Mouse (Mus musculus) v-Abl transformed pro-B cells (cell line): ENCODE measurements around the gene Rbms1.

Source experiments
- in situ Hi-C, 2 experiments: fragments of 400-800 bp; cut with MboI; formaldehyde crosslinking; loops; one replicate each; pipeline ENCODE4 v1.15.1; 2025; ENCODE audit not compliant: unreplicated experiment in 2 of 2

Rbms1 gene

DNA sequence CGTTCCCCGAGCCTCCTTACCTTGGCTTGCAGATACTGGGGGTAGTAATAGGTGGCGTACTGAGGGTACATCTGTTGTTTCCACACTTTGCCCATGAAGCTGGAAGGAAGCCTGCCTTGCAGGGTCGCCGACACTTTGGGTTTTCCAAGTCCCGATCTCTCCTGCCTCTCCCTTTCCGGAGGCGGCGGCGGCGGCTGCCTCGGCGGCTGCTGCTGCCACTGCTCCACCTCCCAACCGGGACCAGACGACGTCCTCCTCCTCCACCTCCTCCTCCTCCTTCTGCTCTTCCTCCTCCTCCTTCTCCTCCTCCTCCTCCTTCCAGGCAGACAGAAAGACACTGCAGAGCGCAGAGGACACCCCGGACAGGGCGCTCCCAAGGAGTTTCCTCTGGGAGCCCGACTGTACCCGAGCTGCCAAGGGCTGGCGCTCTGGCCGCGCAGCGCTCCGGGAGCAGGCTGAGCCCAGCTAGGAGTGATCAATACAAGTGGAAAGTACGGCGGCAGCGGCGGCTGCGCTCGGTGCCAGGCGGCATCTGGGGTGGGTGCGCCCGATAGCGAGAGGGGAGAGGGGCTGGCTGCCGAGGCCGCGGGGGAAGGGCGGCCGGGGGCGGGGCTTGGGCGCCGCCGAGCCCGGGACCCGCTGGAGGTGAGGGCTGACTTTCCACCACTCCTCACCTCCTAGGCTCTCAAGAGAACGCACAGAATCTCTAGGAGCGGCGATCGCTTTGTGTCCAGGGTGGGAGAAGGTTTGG lies at the start of gene Rbms1:
Gene Rbms1 (minus strand): TSS at position 522 of the 751 bp plus-strand sequence.
- in situ Hi-C loops, result no loop called here

DNA sequence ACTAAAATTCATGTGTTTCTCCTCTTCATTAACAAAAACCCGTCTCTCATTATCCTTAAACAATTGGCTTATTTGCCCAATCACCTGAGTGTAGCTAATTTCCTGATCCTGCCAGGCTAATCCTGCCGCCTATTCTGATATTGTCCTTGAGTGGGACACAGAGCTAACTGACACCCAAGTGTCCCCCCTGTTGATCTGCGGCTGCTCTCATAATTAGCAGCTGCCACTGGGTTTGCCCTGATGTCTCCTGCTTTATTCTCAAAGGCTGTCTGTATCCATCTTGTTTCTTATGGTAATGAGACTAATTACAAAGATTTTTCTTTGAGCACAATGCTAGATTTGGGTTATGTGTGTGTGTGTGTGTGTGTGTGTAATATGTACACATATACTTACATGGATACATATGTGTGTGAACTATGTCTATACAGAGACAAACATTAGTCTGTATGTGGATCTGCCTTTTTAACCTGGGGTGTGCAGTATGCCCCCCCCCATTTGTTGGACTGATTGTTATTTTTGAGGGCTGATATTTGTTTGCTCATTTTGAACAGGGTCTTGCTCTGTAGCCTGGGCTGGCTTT lies 49.3 kb upstream of the Rbms1 start:
- in situ Hi-C loops, result no loop called here

DNA sequence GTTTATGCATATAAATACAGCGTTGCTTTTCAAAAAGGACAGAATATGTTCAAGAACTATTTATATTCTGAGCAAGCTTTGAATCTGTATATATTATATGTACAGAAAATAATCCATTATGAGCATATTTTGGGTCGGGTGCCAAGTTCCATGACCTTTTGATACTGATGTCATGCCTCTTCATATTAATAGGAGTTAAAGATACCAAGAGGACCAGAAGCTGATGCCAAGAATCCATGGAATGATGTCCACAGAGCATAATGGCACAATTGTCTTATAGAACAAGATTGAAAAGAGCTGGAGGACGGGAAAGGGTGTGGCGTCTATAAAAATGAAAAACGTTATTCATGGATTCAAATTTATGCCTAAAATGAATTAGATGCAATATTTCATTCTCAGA lies 23.3 kb upstream of the Rbms1 start:
- in situ Hi-C loops, result no loop called here

DNA sequence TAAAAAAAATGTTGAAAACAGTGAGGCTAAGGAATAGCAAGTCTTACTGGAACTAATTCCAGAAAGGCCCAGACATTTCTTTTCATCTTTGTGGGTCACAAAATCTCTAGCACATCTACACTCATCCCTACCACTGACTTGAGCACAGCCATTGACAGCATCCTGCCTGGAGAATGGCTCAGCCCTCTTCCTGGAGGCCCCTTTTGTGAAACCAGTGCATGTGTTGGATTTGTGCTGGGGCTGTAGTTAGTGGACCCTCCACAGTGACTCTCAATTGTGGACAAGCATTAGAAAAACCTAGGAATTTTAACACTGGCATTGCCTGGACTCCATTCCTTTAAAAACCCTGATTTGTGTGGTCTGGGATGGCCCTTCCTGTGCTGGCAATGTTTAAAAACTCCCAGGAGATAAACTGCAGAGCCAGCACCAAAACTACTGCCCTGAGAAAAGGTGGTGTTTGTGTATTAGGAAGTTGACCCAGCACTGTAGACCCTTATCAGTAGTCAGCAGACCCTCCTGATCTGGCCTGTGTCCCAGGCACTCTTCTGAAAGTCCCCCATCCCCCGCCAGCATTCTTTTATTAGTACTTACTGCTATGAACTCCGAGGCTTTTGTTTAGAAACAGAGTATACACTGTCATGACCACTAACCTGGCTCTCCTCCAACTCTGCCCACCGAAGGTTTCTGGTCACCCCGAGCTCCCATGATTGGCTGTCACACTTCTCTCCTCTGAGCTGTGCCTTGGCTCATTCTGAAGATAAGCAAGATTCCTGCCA lies 15.7 kb upstream of the Rbms1 start:
- in situ Hi-C loops, result no loop called here

DNA sequence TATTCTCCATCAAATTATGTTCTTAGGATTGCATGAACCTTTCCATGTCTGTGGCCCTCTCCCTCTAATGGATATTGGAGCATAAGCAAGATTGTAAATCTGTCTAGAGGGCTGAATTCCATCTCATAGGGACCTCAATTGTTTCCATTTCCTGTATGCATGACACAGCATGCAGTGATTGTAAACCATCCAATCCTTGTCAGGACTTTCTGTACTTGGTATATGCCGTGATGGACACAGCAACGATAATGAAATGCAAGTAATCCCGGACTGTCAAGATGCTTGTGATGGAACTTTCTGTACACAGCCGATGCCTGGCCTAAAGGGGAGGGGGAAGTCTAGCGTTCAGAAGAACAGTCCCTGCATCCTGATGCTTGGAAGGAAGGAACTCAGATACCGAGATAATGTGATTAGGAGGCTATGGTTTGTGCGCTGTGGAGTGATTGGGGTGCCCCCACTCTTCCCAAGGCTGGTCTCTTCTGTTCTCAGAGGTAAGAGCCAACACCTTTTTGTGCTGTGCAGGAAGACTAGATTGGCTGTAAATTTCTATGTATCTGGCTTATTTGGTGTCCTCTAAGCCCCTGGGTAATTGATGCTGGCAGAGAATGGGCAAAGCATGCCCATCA lies 9.3 kb upstream of the Rbms1 start:
- in situ Hi-C loops, result no loop called here

DNA sequence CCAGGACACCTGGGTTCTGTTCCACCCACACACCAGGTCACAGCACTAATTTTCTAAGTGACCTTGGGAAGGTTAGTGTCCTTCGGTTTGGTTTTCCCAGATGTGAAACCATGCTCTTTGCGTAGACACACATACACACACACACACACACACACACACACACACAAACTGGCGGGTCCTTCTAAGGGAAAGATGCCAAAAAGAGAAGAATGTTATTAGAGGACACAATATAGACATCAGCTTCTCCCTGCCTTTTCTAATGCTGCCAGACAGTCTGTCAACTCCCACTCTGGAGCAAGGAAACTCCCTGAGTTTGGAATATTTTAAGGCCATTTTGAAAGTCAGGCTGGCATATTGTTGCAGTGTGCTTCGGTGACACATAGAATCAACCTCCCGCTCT lies 624 bp upstream of the Rbms1 start:
- in situ Hi-C loops, result no loop called here

DNA sequence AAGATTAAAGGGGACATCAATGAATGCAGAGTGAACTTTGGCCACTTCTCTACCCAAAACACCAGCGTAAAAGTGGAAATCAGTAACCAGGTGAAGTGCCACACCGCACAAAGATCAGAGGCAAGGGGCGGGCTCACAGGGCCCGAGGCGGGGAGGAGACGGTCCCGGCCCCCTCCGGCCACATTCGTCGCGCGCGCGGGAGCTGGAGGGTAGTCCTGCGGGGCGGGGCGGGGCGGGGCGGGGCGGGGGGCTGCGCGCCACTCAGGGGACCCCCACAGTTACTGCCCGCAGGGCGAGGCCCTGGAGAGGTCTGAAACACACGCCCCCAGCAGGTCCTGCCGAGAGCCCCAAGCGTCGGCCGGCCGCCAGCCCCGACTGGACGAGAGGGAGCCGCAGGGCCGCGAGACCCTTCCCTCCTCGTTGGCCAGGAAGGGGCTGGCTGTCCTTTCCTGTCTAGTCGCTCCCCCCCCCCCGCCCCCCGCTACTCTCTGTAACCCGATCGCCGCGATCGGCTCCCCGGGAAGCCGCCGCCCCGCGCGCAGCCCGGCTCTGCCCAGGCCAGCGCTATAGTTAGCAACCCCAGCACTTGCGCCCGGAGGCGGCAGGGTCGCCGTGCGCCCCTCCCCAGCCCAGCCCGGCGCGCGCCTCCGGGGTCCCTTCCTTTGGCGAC lies 856 bp downstream of the Rbms1 start:
- in situ Hi-C loops, result no loop called here

DNA sequence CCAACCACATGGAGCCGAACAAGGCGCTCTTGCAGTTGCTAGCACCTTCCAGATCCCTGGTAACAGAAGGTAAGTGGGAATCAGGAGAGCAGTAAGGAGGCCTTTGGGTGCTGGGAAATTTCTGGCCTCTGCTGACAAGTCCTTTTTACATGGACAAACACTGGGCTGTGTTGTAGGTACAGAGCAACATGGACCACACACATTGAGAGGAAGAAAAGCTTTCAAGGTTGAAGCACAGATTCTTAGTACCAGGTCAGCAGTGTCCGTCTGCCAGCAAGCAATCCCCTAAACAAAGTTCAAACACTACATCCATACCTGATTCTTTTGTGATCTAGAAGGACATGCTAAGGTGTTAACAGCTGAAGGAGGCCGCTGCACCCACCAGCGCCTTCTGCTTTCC lies 1.7 kb downstream of the Rbms1 start:
- in situ Hi-C loops, result no loop called here

DNA sequence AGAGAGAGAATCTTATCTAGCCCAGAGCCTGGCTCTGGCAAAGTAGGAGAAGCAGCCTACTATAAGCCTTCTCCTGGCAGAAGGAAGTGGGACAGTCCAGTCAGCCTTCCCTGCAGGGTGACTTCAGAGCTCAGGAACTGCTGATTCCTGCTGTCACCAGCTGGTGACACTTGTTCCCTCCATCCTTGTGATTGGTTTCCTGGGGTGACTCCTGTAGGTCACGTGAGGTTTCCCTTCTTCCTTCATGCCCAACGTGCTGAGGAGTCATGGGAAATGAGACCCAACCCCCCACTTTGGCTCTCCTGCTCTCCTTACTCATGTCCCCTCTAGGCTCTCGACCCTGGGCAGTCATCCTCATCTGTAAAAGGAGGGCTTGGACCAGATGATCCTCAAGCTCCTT lies 14.8 kb downstream of the Rbms1 start:
- in situ Hi-C loops, result no loop called here

DNA sequence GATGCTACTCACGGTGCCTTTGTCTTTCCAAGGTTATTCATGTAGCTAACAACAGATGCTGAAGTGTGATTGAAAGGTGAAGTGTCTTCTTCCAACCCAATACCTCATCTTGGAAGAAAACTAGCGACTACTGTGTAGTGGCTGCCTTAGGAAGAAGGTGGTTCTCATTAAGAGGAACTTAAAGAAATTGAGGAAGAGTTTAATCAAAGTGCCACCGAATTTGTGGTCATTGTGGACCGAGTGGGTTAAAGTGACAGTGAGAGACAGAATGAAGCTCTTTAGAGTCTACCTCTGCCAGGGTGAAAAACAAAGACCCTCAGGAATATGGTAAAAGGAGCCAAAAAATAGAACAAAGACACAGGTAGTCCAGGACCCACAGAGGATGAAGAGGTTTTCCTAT lies 15.2 kb downstream of the Rbms1 start:
- in situ Hi-C loops, result no loop called here

DNA sequence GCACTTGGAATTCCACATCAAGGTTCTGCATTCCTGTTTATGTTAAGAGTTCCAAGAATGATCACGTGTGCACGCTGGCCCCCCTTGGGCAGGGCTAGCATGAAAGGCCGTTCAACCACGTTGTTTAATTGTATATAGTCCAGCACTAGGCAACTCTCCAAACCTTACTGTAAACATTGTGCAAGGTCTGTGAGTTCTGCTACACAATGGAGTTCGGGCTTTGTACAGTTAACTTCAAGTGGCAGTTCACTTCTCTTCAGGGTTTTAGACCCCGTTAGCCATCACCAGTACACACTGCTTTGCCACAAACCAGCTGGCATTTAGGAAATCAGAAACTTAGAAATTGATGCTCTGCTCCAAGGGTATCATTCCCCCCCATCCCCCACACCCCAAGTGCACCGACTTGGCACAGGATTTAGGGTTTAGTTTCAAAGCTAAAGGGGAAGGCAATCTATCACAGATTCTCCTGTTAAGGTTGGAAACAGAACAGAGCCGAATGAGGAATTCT lies 22.5 kb downstream of the Rbms1 start:
- in situ Hi-C loops, result no loop called here

DNA sequence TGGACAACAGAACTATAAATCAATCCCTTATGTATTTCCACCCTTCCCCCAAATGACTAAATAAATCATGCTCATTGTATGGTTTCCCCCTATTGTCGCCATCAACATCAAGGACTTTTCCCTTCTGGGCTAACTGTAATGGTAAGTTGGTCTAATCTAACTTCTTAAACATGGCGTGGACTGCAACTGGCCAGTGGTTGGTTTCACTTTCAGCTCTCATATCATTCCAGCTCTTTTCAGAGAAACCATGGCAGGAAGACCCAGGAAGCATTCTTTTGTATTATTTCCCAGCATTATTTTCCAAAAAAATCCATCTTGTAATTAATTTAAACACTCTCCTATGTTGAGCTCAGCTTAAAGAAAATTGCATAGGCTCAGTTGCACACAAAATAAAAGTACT lies 23.0 kb downstream of the Rbms1 start:
- in situ Hi-C loops, result no loop called here

DNA sequence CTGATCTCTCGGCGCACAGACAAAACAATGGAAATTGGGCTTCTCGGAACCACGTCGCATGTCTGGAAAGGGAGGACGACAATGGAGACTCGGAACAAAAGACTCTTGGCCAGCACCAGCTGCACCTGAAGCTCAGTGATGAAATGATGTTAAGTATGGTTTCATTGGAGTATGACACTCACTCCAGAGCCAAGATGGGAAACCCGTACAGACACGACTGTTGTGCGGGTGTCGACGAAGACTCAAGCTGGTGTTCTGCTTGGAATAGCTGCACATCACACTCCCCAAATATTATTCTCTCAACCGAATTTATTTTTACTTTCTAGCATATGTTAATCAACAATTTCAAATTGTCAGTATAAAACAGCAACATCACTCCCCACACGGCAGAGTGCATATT lies 26.1 kb downstream of the Rbms1 start:
- in situ Hi-C loops, result no loop called here

DNA sequence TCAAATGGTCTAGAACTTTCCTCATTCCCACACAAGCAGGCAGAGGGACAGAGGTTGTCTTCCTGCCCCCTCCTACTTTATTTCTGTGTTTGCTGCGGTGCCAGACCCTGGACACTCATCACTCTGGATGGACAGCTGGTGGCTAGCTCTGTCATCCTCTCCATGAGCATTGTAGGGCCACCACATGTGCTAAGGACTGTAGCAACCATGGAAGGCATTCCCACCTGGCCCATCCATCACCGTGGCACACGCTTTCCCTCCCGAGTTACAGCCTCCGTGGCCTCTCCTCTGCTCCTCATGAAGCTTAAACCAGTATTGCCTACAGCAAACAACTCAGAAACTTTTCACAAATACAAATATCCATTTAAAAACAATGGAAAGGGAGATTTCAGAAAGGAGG lies 34.0 kb downstream of the Rbms1 start:
- in situ Hi-C loops, result no loop called here

DNA sequence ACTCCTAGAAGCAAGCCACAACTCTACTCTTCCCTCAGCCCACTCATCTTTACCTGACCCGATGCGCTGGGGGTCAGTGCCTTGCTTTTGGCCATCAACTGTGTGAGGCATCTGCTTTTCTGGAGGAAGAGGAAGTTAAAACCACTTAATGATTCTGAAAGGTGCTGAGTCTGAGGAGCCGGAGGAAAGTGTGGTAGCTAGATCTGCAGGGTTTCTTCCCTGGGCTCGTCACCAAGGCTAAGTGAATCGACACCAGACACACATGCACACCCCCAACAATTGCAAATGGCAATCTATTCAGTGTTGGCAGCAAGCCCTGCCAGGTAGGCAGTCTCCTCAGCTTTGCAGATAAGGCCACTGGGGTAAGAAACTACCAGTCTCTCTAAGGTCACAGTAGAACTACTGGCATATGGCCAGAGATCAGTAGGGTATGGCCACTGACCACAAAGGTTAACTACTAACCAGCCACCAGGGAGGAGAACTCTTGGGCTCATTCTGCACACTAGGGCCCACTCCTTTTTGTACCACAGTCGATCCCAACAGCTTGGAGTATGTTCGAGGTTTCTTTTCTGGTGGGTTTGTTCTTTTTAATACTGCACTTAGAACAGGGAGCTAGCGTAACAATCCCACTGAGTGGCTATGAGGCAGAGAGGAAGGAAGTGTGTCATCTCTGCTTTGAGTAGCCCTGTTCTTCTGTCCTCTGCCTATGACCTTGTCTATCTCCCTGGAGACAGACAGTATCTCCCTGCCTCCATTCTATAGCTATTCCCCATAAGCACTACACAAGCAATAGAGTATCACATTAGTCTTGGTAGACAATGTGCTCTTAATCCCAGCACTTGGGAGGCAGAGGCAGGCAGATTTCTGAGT lies 34.9 kb downstream of the Rbms1 start:
- in situ Hi-C loops, result no loop called here

DNA sequence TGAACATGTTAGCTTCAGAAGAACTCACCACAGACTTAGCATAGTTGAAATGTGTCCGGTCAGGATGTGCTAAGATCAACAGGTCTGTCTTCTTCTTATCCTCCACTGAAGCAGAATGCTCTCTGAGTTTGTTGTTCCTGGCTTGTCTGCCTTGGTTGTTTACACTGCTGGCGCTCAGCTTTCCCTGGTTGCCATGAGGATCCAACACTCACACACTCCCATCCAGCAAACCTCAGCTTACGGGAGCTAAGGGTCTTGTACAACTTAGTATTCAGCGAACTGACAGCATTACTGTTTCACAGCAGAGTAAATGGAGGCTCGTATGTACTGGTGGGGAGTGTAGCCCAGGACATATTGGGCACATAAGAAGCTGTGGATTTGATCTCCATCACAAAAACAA lies 37.9 kb downstream of the Rbms1 start:
- in situ Hi-C loops, result no loop called here

DNA sequence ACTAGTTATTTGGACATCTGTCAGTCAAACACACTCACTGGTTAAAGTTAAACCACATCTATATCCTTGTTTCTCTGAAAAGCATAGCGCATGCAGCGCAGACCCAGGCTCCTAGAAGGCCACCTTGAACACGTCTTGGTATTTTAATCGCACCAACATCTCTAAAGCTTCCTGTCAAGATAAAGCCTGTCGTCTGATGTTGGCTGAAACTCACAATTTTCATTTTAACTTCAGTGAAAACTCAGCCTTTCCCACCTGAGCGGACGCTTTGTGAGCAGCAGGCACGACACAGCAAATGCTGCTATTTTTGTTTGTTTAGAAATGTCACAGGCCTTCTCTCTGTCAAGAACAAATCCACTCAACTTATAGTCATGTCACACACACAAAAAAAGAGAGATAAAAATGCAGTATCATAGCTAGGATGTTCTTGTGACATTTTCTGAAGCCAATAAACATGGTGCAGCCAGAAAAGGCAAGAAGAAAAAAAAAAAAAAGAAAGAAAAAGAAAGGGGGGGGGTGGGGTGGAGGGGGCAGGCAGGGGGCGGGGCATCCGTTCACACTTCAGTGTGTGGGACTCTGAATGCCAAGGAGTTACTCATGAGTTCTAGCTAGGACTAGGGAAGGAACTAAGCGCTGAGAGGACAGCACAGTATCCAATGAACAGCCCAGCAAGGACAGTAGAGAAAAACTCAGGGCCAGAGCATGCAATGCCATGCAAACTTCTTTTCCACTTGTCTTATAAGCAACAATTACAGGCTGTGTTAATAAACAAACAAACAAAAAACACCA lies 39.0 kb downstream of the Rbms1 start:
- in situ Hi-C loops, result no loop called here

DNA sequence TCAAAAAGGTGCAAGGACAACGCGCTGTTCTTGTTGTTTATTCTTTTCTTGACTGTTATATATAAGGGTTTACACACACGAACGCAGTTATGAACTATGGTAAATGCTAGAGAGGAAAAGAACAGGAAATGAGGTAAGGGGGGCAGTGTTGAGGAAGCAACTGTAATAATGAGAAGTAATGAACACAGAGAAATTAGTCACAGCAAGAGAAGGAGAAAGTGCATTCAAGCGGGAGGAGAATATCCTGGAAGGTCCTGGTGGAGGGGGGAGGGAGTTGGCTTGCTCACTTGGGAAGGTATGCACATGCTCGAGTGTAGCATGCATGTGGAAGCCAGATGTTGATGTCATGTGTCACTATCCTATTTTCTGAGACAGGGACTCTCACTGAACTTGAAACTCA lies 39.9 kb downstream of the Rbms1 start:
- in situ Hi-C loops, result no loop called here

DNA sequence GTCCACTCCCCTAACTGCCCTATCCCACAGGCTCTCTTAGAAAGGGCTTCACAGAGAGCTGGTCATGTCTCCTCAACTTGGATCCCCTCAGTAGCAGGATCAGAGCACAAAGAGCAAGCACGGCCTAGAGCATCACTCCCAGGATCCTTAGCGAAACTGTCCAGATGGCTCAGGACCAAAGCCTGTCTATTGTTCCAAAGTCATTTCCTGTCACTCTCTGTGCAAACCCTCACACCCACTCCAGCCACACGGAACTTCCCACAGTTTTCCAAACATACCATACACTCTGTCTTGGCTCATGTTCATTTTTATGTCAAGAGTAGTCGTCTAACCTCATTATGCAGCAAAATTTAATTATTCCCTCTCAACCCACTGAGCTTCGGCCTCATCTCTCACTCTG lies 40.6 kb downstream of the Rbms1 start:
- in situ Hi-C loops, result no loop called here
